In genomic region chr5:64207800-64208199, GRCm38 (mm10) we compare ENCODE assay signal across 13 mouse cellular contexts.
"Had no signal": no experiment of that assay in that cellular context is flagged by ENCODE, and none has a peak within 500 bp of the region (broad histone marks: within the 10 kb centered on the region; RNA-seq: fewer than 3 reads in every experiment).

No protein-coding gene starts in this region.

- H3K4me3 ChIP-seq: liver, embryonic 13.5 days; midbrain, embryonic 15.5 days; myocyte had no signal

- H3K4me1 ChIP-seq: liver, embryonic 13.5 days; midbrain, embryonic 15.5 days had no signal

- H3K9me3 ChIP-seq: liver, embryonic 13.5 days; midbrain, embryonic 15.5 days had no signal

- DNase-seq: kidney, adult 18-20 months; kidney, adult 9 months; kidney, postnatal 14 days; kidney, postnatal 4 days; liver, embryonic 13.5 days; lung, adult 2 months; lung, postnatal 14 days; lung, postnatal 4 days; thymus, adult 18-20 months; thymus, postnatal 36 days had no signal

- H3K4me2 ChIP-seq: liver, embryonic 13.5 days; midbrain, embryonic 11.5 days; midbrain, embryonic 15.5 days had no signal

- H3K36me3 ChIP-seq: liver, embryonic 13.5 days; midbrain, embryonic 15.5 days had no signal

- H3K27me3 ChIP-seq: liver, embryonic 13.5 days; midbrain, embryonic 15.5 days had no signal

- H3K27ac ChIP-seq: liver, embryonic 13.5 days; midbrain, embryonic 15.5 days had no signal

- H3K9ac ChIP-seq: liver, embryonic 13.5 days; midbrain, embryonic 15.5 days had no signal

- ATAC-seq: midbrain, embryonic 15.5 days had no signal
